Mouse (Mus musculus) heart, postnatal 0 days (tissue): ENCODE measurements around the gene Ifi27l2b. TPM values are rescaled to one million over a fixed set of nuclear protein-coding genes. Genes with fewer than 3 reads are reported as not detected.
"Not testable (repeated sequence)": the region's sequence is repeated elsewhere in the genome, so short reads cannot be mapped to it uniquely, and the experiment has no call there.

Experiments used
- ATAC-seq: fragments of 200-750 bp; cut with Nextera tagmentation; 2 replicates; pipeline ENCODE4 v1.8.0; 2017; ENCODE audit warnings: low read depth, moderate number of reproducible peaks, moderate library complexity; ENCODE audit not compliant: insufficient read depth
- DNase-seq: peaks from one replicate; pipeline ENCODE4 v3.0.0-alpha.2; 2016; ENCODE audit warnings: low spot score
- H3K27ac ChIP-seq: fragments of 300-500 bp; sonication (generic); 2 replicates; pipeline ENCODE4 v1.5.1; 2014; ENCODE audit warnings: low read depth, mild to moderate bottlenecking
- H3K27me3 ChIP-seq: fragments of 300-500 bp; sonication (generic); 2 replicates; pipeline ENCODE4 v1.6.1; 2014; ENCODE audit warnings: low read length, mixed read lengths; ENCODE audit not compliant: control insufficient read depth, insufficient read depth
- H3K36me3 ChIP-seq: fragments of 300-500 bp; sonication (generic); replicated peaks from 2 replicates; pipeline ENCODE4 v1.6.1; 2014; ENCODE audit warnings: low read length, mixed read lengths; ENCODE audit not compliant: control insufficient read depth, insufficient read depth
- H3K4me1 ChIP-seq: fragments of 300-500 bp; sonication (generic); 2 replicates; pipeline ENCODE4 v1.6.1; 2014; ENCODE audit warnings: antibody characterized with exemption; ENCODE audit not compliant: control insufficient read depth, insufficient read depth
- H3K4me2 ChIP-seq: fragments of 300-500 bp; sonication (generic); 2 replicates; pipeline ENCODE4 v1.6.1; 2014; ENCODE audit warnings: low read depth, mild to moderate bottlenecking, low read length, moderate library complexity
- H3K4me3 ChIP-seq: fragments of 300-500 bp; sonication (generic); 2 replicates; pipeline ENCODE4 v1.5.1; 2014; ENCODE audit warnings: low read depth, low read length
- H3K9ac ChIP-seq: fragments of 300-500 bp; sonication (generic); replicated peaks from 2 replicates; pipeline ENCODE4 v1.6.1; 2014; ENCODE audit warnings: low read depth, low read length, mixed read lengths
- H3K9me3 ChIP-seq: fragments of 300-500 bp; sonication (generic); replicated peaks from 2 replicates; pipeline ENCODE4 v1.6.1; 2016; ENCODE audit warnings: low read length; ENCODE audit not compliant: control insufficient read depth
- CTCF ChIP-seq: IDR thresholded peaks from 2 replicates; pipeline ENCODE4 v1.5.1; 2016; ENCODE audit warnings: antibody characterized with exemption, control low read depth, low read depth
- EP300 ChIP-seq: IDR thresholded peaks from 2 replicates; pipeline ENCODE4 v1.6.1; 2016; ENCODE audit warnings: antibody characterized with exemption, low read depth
- WGBS: fragments of 180-500 bp; shearing (Covaris S2); extraction: QIAGEN DNeasy Blood & Tissue Kit; methylation state at CpG from one replicate; pipeline ENCODE4 v1.1.7; 2014; 5-methylcytosine and 5-hydroxymethylcytosine counted together
- polyA plus RNA-seq: library from polyadenylated mRNA; unstranded; fragments of >200 nt; fragmentation: Nextera tagmentation; extraction: Ambion mirVana; gene quantifications from 2 replicates; pipeline ENCODE4 v1.2.1, GENCODE M21; 2015
- total RNA-seq: library from RNA; depleted of rRNA; stranded (reverse); fragments of >200 nt; gene quantifications from 2 replicates; pipeline ENCODE4 v1.2.3, GENCODE M21; 2014; ENCODE audit warnings: low replicate concordance

The Ifi27l2b gene
- total and polyA plus RNA-seq, 2 experiments from 2014 or later: 0.63 TPM; not detected in 1

DNA sequence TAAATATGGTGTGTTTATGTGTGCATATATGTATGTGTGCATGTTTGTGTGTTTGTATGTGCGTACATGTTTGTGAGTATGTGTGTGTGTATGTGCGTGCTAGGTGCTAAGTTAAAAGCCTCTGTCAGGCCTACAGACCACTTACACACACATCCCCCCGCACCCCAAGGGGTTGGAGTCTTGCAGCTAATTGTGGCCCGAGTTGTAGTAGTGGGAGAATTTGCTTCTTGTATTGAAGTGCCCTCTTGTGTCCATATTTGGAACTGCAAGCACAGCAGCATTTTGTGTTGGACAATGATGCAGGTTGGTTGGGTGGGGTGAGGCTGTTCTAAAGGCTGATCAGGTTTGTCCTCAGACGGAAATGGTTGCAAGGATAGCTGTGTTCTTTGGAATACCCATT lies 35.7 kb upstream of the Ifi27l2b start:
- no peak overlapping the region for H3K27ac ChIP-seq
- ATAC-seq (peak; percentile 25; the same call in 1 of the 2 replicates), DNase-seq (peak; percentile 56)
- no peak overlapping the region for H3K4me2 ChIP-seq
- H3K9me3 ChIP-seq: no peaks in the 10 kb centered on the region
- 29% methylated on average over 5 of the region's 5 CpGs for WGBS
- TF ChIP-seq EP300 (no peak), CTCF (peak; percentile 94)
- no peak overlapping the region for H3K9ac ChIP-seq
- 0 out of 2 replicates have a peak, but pooled peaks cover 4% of the 10 kb centered on the region for H3K4me1 ChIP-seq
- H3K36me3 ChIP-seq: no peaks in the 10 kb centered on the region
- no peak overlapping the region for H3K4me3 ChIP-seq
- H3K27me3 ChIP-seq: no peaks in the 10 kb centered on the region

DNA sequence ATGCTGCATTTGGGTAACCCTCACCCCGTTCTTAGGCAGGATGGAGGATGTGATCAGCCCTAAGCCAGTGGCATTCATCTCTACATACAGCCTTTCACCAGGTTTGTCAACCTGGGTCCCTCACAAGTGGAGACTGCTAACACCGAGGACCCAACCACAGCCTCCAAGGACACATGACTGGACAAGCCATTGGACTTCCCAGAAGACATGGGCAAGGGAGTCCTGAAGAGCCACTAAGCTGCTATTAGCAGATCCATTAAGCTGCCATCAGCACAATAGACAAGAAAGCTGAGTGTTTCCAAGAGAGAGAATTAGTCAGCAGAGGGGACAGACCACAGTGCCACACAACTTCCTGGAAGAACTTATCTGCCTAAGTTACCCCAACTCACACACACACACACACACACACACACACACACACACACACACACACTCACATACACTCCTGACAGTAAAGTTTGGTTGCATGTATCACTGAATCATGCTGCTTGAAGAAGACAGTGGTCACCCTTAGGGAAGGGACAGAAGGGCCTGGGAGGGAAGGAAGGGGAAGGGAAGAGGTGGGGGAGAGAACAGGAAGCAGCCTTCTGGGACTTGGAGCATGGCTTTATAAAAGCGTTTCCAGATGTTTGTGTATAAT lies 34.2 kb upstream of the Ifi27l2b start:
- ATAC-seq: no peak
- H3K4me1 ChIP-seq: 0 out of 2 replicates have a peak, but pooled peaks cover 8% of the 10 kb centered on the region
- DNase-seq: no peak
- no peak overlapping the region for H3K9ac ChIP-seq
- H3K9me3 ChIP-seq: no peaks in the 10 kb centered on the region
- H3K27me3 ChIP-seq: no peaks in the 10 kb centered on the region
- no peak overlapping the region for H3K4me3 ChIP-seq
- H3K27ac ChIP-seq: no peak overlapping the region
- 58% methylated on average over 3 of the region's 3 CpGs for whole genome bisulfite sequencing
- no peaks in the 10 kb centered on the region for H3K36me3 ChIP-seq
- TF ChIP-seq EP300: no peak
- TF ChIP-seq CTCF: no peak
- H3K4me2 ChIP-seq: no peak overlapping the region

DNA sequence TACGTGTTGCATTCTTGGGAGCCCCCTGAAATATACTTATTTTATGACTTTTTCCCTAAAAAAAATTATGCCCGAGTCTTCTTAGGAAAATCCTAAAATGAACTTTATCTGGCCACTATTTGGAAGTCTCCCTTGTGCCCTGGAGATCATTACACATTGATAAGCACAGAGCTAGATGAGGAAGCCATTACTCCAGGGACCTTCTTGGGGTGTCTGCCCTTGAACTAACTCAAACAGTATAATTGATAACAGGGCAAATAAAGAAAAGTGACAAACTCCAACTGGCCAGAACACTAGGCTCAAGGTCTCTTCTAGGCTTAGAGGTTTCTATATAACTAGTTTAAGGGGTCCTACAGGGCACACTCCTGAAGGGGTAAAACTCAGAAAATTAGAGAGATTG lies 30.7 kb upstream of the Ifi27l2b start:
- Histone ChIP-seq H3K27ac (peak overlapping the region; percentile 32; the same call in 1 of the 2 replicates), H3K4me1 (0 out of 2 replicates have a peak, but pooled peaks cover 8% of the 10 kb centered on the region), H3K9ac (no peak overlapping the region), H3K27me3 (no peaks in the 10 kb centered on the region), H3K4me2 (no peak overlapping the region), H3K36me3 (no peaks in the 10 kb centered on the region), H3K4me3 (no peak overlapping the region), H3K9me3 (no peaks in the 10 kb centered on the region)
- DNase-seq: no peak
- TF ChIP-seq EP300: no peak
- no peak for TF ChIP-seq CTCF
- no peak for ATAC-seq
- WGBS: 53% methylated on average over 2 of the region's 2 CpGs

DNA sequence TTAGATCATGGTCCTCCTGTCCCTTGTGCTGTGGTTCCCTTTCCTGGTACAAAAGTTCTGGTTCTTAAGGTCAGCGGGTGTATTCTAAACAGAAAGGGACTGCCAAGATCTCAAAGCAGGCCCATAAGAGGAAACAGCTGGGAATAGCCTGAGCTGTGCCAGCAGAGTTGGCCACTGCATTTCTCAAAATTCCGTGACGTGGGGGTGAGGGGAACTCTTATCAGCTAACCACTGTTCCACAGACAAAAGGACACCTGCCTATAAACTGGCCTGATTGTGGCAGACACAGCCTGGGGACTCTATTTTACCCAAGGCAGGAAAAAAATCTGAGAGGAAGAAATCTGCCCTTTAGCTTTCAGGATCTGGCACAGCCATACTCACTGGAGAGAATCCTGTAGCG lies 30.3 kb upstream of the Ifi27l2b start:
- ATAC-seq (peak; percentile 83), DNase-seq (peak; percentile 74)
- Histone ChIP-seq H3K27ac (peak overlapping the region; percentile 32), H3K9me3 (no peaks in the 10 kb centered on the region), H3K4me2 (no peak overlapping the region), H3K9ac (0 out of 2 replicates have a peak overlapping the region, but pooled peaks have one; percentile 15), H3K36me3 (no peaks in the 10 kb centered on the region), H3K4me1 (0 out of 2 replicates have a peak, but pooled peaks cover 8% of the 10 kb centered on the region), H3K4me3 (no peak overlapping the region), H3K27me3 (no peaks in the 10 kb centered on the region)
- TF ChIP-seq CTCF (no peak), EP300 (0 out of 2 replicates have a peak, but pooled peaks have one; percentile 35)
- WGBS: 19% methylated on average over 4 of the region's 4 CpGs

DNA sequence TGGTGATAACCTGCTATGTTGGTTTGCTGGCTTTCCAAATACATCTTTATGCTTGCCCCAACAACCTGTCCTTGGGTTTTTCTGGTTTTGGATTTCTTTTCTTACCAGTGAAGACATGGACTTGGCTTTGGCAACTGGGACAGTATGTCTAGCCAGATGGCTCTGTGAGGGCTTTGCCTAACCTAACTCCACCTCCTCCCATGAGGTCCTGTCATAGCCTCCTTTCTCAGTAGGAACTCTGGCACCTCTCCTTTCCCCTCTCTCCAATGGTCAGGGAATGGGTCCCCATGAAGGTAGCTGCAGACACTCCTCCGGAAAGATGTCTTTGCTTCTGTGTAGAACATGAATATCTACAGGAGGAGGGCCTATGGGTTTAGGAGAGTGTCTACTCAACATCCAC lies 29.7 kb upstream of the Ifi27l2b start:
- H3K27ac ChIP-seq: peak overlapping the region; percentile 32
- TF ChIP-seq EP300 (no peak), CTCF (no peak)
- H3K4me3 ChIP-seq: no peak overlapping the region
- 0 out of 2 replicates have a peak, but pooled peaks cover 8% of the 10 kb centered on the region for H3K4me1 ChIP-seq
- H3K9ac ChIP-seq: no peak overlapping the region
- no peak for ATAC-seq
- no peak overlapping the region for H3K4me2 ChIP-seq
- H3K9me3 ChIP-seq: no peaks in the 10 kb centered on the region
- no peaks in the 10 kb centered on the region for H3K36me3 ChIP-seq
- WGBS: 72% methylated on average over 1 of the region's 1 CpGs
- H3K27me3 ChIP-seq: no peaks in the 10 kb centered on the region
- no peak for DNase-seq

DNA sequence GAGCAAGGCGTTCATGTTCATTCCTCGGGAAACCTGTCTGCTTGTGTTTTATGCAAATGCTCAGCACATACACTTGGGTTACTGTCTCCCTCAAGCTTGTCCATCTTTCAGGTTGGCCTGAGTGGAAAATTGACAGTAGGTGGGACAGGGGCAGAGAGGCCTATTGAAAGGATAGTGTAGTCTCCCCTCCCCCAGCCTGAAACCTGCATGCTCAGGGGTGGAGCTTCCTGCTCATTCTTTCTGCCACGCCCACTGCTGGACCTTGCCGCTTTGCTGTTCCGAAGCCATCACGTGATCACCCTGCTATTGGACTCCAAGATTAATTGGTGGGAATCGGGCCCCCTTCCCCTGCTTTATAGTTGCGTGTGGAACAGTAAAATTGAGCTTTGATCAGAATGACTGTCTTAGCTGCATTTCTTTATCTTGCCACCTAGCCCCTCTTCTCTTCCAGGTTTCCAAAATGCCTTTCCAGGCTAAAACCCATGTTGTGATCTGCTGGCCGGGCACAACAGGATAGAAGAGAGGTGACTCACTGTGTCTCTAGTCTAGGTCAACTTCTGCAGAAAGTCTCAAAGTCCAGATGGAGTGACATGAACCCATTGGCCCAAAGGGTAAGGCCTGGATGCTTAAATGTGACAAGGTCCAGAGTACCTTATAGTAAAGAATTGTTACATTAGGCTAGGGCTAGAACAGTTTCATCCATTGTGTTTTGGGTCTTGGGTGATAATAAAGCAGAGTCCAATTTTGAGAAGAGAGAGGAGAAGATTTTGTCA lies 27.4 kb upstream of the Ifi27l2b start:
- H3K27me3 ChIP-seq: not testable (repeated sequence)

More for the DNA sequence above, 27.4 kb upstream of the Ifi27l2b start:
- not testable (repeated sequence) for DNase-seq, H3K9me3 ChIP-seq, H3K4me2 ChIP-seq, H3K27ac ChIP-seq, H3K4me1 ChIP-seq, ATAC-seq, H3K4me3 ChIP-seq, H3K36me3 ChIP-seq, H3K9ac ChIP-seq
- 55% methylated on average over 9 of the region's 9 CpGs for WGBS
